ENCODE assay signal across 9 mouse cellular contexts in genomic region chr5:105527477-105528331, GRCm38 (mm10). TPM values are rescaled to one million over a fixed set of nuclear protein-coding genes. Genes with fewer than 3 reads are reported as not detected.
DNase-seq lines count a peak whose midpoint lies in the region; ATAC-seq and TF ChIP-seq lines count a peak whose summit lies in the region.
"Had no signal": no experiment of that assay in that cellular context is flagged by ENCODE, and none has a peak within 500 bp of the region (broad histone marks: within the 10 kb centered on the region; RNA-seq: fewer than 3 reads in every experiment).

No protein-coding gene starts in this region.

- H3K9ac ChIP-seq in stomach, embryonic 15.5 days = no peak overlapping the region

- peaks cover 76% of the 10 kb centered on the region for H3K4me1 ChIP-seq in erythroblast, embryonic 14.5 days (ENCODE audit: control insufficient read depth)
- 0 out of 2 replicates have a peak, but pooled peaks cover 3% of the 10 kb centered on the region for H3K4me1 ChIP-seq in stomach, embryonic 15.5 days

- H3K36me3 ChIP-seq in erythroblast, embryonic 14.5 days (ENCODE audit: control insufficient read depth) = peaks cover 96% of the 10 kb centered on the region
- H3K36me3 ChIP-seq in stomach, embryonic 15.5 days = no peaks in the 10 kb centered on the region

- no peak for TF ChIP-seq CTCF in layer of hippocampus, adult 2 months (conservative IDR thresholded peaks at IDR 0.05)

- H3K4me3 ChIP-seq in erythroblast, embryonic 14.5 days (replicated peaks) = peak overlapping the region; percentile 27
- H3K4me3 ChIP-seq in stomach, embryonic 15.5 days (replicated peaks) = no peak overlapping the region
- no peak overlapping the region for H3K4me3 ChIP-seq in layer of hippocampus, adult 2 months

- no peak overlapping the region for H3K27ac ChIP-seq in stomach, embryonic 15.5 days
- no peak overlapping the region for H3K27ac ChIP-seq in layer of hippocampus, adult 2 months

- no peaks in the 10 kb centered on the region for H3K9me3 ChIP-seq in erythroblast, embryonic 14.5 days (ENCODE audit: control insufficient read depth, low read length)
- no peaks in the 10 kb centered on the region for H3K9me3 ChIP-seq in stomach, embryonic 15.5 days

- DNase-seq in lung, postnatal 10 days = peak; percentile 48
- no peak for DNase-seq in lung, postnatal 14 days
- peak; percentile 58 for DNase-seq in heart, postnatal 4 days
- DNase-seq in retina, embryonic 14.5 days (ENCODE audit: low spot score) = no peak
- DNase-seq in layer of hippocampus, adult 2 months (ENCODE audit: low spot score in 2 of 2) = no peak
- DNase-seq in layer of hippocampus, adult 11-12 months (ENCODE audit: low spot score) = no peak
- DNase-seq: left cerebral cortex, postnatal 4 days had no signal

- H3K27me3 ChIP-seq in erythroblast, embryonic 14.5 days (ENCODE audit: control insufficient read depth) = no peaks in the 10 kb centered on the region
- no peaks in the 10 kb centered on the region for H3K27me3 ChIP-seq in stomach, embryonic 15.5 days (replicated peaks)

- 72% methylated on average over 23 of the region's 23 CpGs for WGBS in stomach, embryonic 15.5 days

- no peak overlapping the region for H3K4me2 ChIP-seq in stomach, embryonic 15.5 days

- peak; percentile 73 for ATAC-seq in stomach, embryonic 15.5 days (ENCODE audit: insufficient read depth, low FRiP score, low read depth)

RNA-seq across cellular contexts. Expression of gene Lrrc8c, which starts 8.5 kb away (rescaled TPM):
- 7.9 and 11.3 TPM in 2 replicates for polyA plus RNA-seq in erythroblast, embryonic 14.5 days (2012)
- total RNA-seq in heart, postnatal 4 days (2021) = 10 to 100 TPM; 46.3 to 51.6 TPM
- polyA plus RNA-seq in stomach, embryonic 15.5 days (2015; fragmentation: Nextera tagmentation; extraction: Ambion mirVana) = 17.8 and 18.6 TPM in 2 replicates
- total RNA-seq in layer of hippocampus, adult 2 months (2021) = 10 to 100 TPM; 29.8 to 30.7 TPM

Comparison
In these comparisons a context has a peak if more than half of its experiments do, and no peak if none do; other contexts are left out.
1. DNase-seq: peak in lung, postnatal 10 days (single experiment) and heart, postnatal 4 days (single experiment); none in lung, postnatal 14 days (single experiment), retina, embryonic 14.5 days (single experiment), layer of hippocampus, adult 2 months (0 of 2) and layer of hippocampus, adult 11-12 months (single experiment).